Mouse (Mus musculus) limb, embryonic 14.5 days (tissue): ENCODE measurements around the gene Ptprs. TPM values are rescaled to one million over a fixed set of nuclear protein-coding genes. Genes with fewer than 3 reads are reported as not detected.

Experiments
- ATAC-seq: fragments of 200-750 bp; cut with Nextera tagmentation; 2 replicates; pipeline ENCODE4 v1.8.0; 2017; ENCODE audit warnings: low read depth, moderate number of reproducible peaks, moderate TSS enrichment; ENCODE audit not compliant: low FRiP score
- DNase-seq: peaks from one replicate; pipeline ENCODE4 v3.0.0-alpha.2; 2015; ENCODE audit warnings: low spot score
- H3K27ac ChIP-seq: fragments of 300-500 bp; sonication (generic); replicated peaks from 2 replicates; pipeline ENCODE4 v1.5.1; 2014; ENCODE audit warnings: low read depth, mild to moderate bottlenecking, low read length, moderate library complexity, mixed read lengths
- H3K27me3 ChIP-seq: fragments of 300-500 bp; sonication (generic); 2 replicates; pipeline ENCODE4 v1.6.1; 2014; ENCODE audit warnings: low read length, mixed read lengths; ENCODE audit not compliant: control insufficient read depth, insufficient read depth
- H3K36me3 ChIP-seq: fragments of 300-500 bp; sonication (generic); 2 replicates; pipeline ENCODE4 v1.6.1; 2014; ENCODE audit warnings: mild to moderate bottlenecking, low read length, moderate library complexity, mixed read lengths; ENCODE audit not compliant: control insufficient read depth, insufficient read depth
- H3K4me1 ChIP-seq: fragments of 300-500 bp; sonication (generic); 2 replicates; pipeline ENCODE4 v1.6.1; 2014; ENCODE audit warnings: antibody characterized with exemption, low read length, mixed read lengths; ENCODE audit not compliant: control insufficient read depth, insufficient read depth
- H3K4me2 ChIP-seq: fragments of 300-500 bp; sonication (generic); replicated peaks from 2 replicates; pipeline ENCODE4 v1.6.1; 2014; ENCODE audit warnings: low read depth, mild to moderate bottlenecking, low read length, moderate library complexity; ENCODE audit not compliant: severe bottlenecking
- H3K4me3 ChIP-seq: fragments of 300-500 bp; sonication (generic); replicated peaks from 2 replicates; pipeline ENCODE4 v1.5.1; 2014; ENCODE audit warnings: low read length
- H3K9ac ChIP-seq: fragments of 300-500 bp; sonication (generic); 2 replicates; pipeline ENCODE4 v1.6.1; 2014; ENCODE audit warnings: mild to moderate bottlenecking, low read depth, low read length, moderate library complexity; ENCODE audit not compliant: severe bottlenecking
- H3K9me3 ChIP-seq: fragments of 300-500 bp; sonication (generic); 2 replicates; pipeline ENCODE4 v1.6.1; 2016; ENCODE audit warnings: low read length; ENCODE audit not compliant: control insufficient read depth
- POLR2A ChIP-seq: fragments of 200-500 bp; IDR thresholded peaks from 2 replicates; pipeline ENCODE4 v1.8.0; 2012; ENCODE audit warnings: inconsistent platforms, mild to moderate bottlenecking, moderate library complexity, borderline replicate concordance; ENCODE audit not compliant: insufficient read depth, insufficient read length; ENCODE audit errors: extremely low read depth
- WGBS: fragments of 180-500 bp; shearing (Covaris S2); extraction: QIAGEN DNeasy Blood & Tissue Kit; methylation state at CpG from one replicate; pipeline ENCODE4 v1.1.7; 2014; 5-methylcytosine and 5-hydroxymethylcytosine counted together
- polyA plus RNA-seq, 2 experiments: library from polyadenylated mRNA; depleted of rRNA in 1 of 2; stranded (reverse) in 1 of 2; unstranded in 1 of 2; fragments of >200 nt; fragmentation: Nextera tagmentation in 1 of 2; extraction: Ambion mirVana in 1 of 2; gene quantifications; 2 replicates each; pipeline versions ENCODE4 v1.2.1 to v1.2.3; 2012 to 2014

The Ptprs gene
- polyA plus RNA-seq, 2 experiments, result 116 to 483 TPM

- Histone ChIP-seq H3K36me3 (no peaks in the 10 kb centered on the region; the same call in none of the 2 replicates), H3K9ac (no peak overlapping the region), H3K4me1 (peaks cover 44% of the 10 kb centered on the region), H3K27me3 (no peaks in the 10 kb centered on the region), H3K4me2 (no peak overlapping the region), H3K4me3 (no peak overlapping the region), H3K27ac (no peak overlapping the region), H3K9me3 (no peaks in the 10 kb centered on the region)
- 82% methylated on average over 7 of the region's 7 CpGs for WGBS
- ATAC-seq (no peak), DNase-seq (no peak)
- no peak for TF ChIP-seq POLR2A
Observed at GRCm38 (mm10) chr17:56464817-56465216, 11.5 kb downstream of the Ptprs start.

GRCm38 (mm10) chr17:56464345-56464744 lies 11.9 kb downstream of the Ptprs start:
- TF ChIP-seq POLR2A, result no peak
- H3K27me3 ChIP-seq, result no peaks in the 10 kb centered on the region
- ATAC-seq, result no peak
- H3K4me1 ChIP-seq, result peaks cover 42% of the 10 kb centered on the region
- H3K9ac ChIP-seq, result no peak overlapping the region
- no peak overlapping the region for H3K4me3 ChIP-seq
- no peaks in the 10 kb centered on the region; the same call in none of the 2 replicates for H3K36me3 ChIP-seq
- H3K9me3 ChIP-seq, result no peaks in the 10 kb centered on the region
- H3K4me2 ChIP-seq, result no peak overlapping the region
- 84% methylated on average over 2 of the region's 2 CpGs for WGBS
- no peak for DNase-seq
- H3K27ac ChIP-seq, result no peak overlapping the region

GRCm38 (mm10) chr17:56463500-56463899 lies 12.8 kb downstream of the Ptprs start:
- 21% methylated on average over 1 of the region's 1 CpGs for WGBS
- no peak for TF ChIP-seq POLR2A
- Histone ChIP-seq H3K4me3 (peak overlapping the region; percentile 70; the same call in 1 of the 2 replicates), H3K4me1 (peaks cover 41% of the 10 kb centered on the region), H3K27ac (peak overlapping the region; percentile 94), H3K9ac (0 out of 2 replicates have a peak overlapping the region, but pooled peaks have one; percentile 43), H3K36me3 (peaks cover 2% of the 10 kb centered on the region), H3K27me3 (no peaks in the 10 kb centered on the region), H3K9me3 (no peaks in the 10 kb centered on the region), H3K4me2 (peak overlapping the region; percentile 60)
- no peak for DNase-seq
- no peak for ATAC-seq

- Histone ChIP-seq H3K4me3 (peak overlapping the region; percentile 70), H3K9ac (peak overlapping the region; percentile 43), H3K27me3 (no peaks in the 10 kb centered on the region), H3K4me1 (peaks cover 36% of the 10 kb centered on the region), H3K9me3 (no peaks in the 10 kb centered on the region), H3K27ac (peak overlapping the region; percentile 94), H3K36me3 (peaks cover 8% of the 10 kb centered on the region), H3K4me2 (peak overlapping the region; percentile 60)
- no peak for TF ChIP-seq POLR2A
- peak; percentile 28 for ATAC-seq
- WGBS, result 2% methylated on average over 17 of the region's 17 CpGs
- peak; percentile 84 for DNase-seq
Observed at GRCm38 (mm10) chr17:56462835-56463455, 13.3 kb downstream of the Ptprs start.

GRCm38 (mm10) chr17:56461771-56462743 lies 14.2 kb downstream of the Ptprs start:
- Histone ChIP-seq H3K4me1 (peaks cover 31% of the 10 kb centered on the region), H3K9ac (peak overlapping the region; percentile 74), H3K9me3 (no peaks in the 10 kb centered on the region), H3K36me3 (peaks cover 14% of the 10 kb centered on the region), H3K27ac (peak overlapping the region; percentile 94), H3K4me2 (peak overlapping the region; percentile 60), H3K27me3 (no peaks in the 10 kb centered on the region), H3K4me3 (peak overlapping the region; percentile 70)
- 0 out of 2 replicates have a peak, but pooled peaks have one; percentile 42 for TF ChIP-seq POLR2A
- ATAC-seq, result peak; percentile 92
- peak; percentile 100 for DNase-seq
- under 1% methylated on average over 63 of the region's 77 CpGs for WGBS
